Mouse (Mus musculus): ENCODE results near the gene Mbd3. TPM values are rescaled to one million over a fixed set of nuclear protein-coding genes. Genes with fewer than 3 reads are reported as not detected.

The Mbd3 gene
- polyA plus RNA-seq, 2 experiments = 44.3 to 79.5 TPM

DNA sequence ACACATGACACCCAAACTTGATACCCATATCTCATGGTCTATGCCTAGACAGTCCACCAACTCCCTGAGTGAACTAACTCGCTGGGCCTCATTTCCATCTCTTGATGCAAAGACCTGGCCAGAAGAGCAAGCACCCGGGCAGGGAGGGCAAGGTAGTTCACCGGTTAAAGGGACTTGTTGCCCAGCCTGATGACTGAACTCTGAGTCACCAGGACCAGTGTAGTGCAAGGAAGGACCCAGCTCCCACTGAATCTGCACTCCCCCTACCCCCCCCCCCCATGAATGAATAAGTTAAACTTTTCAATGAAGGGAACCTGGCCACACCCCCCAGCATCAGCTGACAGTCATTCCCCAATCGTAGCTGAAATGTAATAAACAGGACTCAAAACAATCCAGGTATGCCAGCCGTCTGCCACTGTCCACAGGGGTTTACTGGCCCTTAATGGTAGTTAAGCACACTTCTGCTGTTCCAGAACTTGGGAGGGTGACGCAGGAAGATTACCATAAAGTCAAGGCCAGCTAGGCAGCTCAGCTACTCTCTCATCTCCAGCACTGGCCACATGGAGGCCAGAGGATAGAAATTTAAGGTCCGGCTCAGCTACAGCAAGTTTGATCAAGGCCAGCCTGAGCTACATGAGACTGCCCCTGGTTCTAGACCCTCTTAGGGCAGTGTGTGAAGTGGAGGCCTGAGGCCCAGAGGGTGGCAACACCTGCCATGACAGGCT, 16.5 kb downstream of the Mbd3 start:
- TF ChIP-seq CTCF (IDR thresholded peaks at IDR 0.05; ENCODE audit: low read depth) = no peak
- TF ChIP-seq EP300 (IDR thresholded peaks at IDR 0.05; ENCODE audit: low read depth) = no peak
- peaks cover 8% of the 10 kb centered on the region for H3K36me3 ChIP-seq (replicated peaks; ENCODE audit: control insufficient read depth, insufficient read depth, low read depth)
- no peak overlapping the region for H3K9ac ChIP-seq (replicated peaks)
- ATAC-seq (ENCODE audit: insufficient read depth) (no peak), DNase-seq (ENCODE audit: low read depth in 3 of 3, low spot score in 3 of 3) (no peak)
- H3K27me3 ChIP-seq (ENCODE audit: control insufficient read depth, insufficient read depth, low read length) = no peaks in the 10 kb centered on the region; the same call in 1 of the 2 replicates
- H3K4me2 ChIP-seq (ENCODE audit: low read depth) = no peak overlapping the region
- no peak overlapping the region for H3K4me3 ChIP-seq (ENCODE audit: insufficient read depth in 1 of 2, low read depth in 2 of 2, low read length in 2 of 2)
- H3K4me1 ChIP-seq (replicated peaks; ENCODE audit: control insufficient read depth in 2 of 2, insufficient read depth in 2 of 2, low read length in 1 of 2) = peaks cover 25 to 28% of the 10 kb centered on the region in 2 experiments
- WGBS (ENCODE audit: insufficient replicate concordance) = 88% methylated on average over 7 of the region's 7 CpGs
- H3K27ac ChIP-seq = no peak overlapping the region
- no peaks in the 10 kb centered on the region for H3K9me3 ChIP-seq (ENCODE audit: control insufficient read depth, low read length)

DNA sequence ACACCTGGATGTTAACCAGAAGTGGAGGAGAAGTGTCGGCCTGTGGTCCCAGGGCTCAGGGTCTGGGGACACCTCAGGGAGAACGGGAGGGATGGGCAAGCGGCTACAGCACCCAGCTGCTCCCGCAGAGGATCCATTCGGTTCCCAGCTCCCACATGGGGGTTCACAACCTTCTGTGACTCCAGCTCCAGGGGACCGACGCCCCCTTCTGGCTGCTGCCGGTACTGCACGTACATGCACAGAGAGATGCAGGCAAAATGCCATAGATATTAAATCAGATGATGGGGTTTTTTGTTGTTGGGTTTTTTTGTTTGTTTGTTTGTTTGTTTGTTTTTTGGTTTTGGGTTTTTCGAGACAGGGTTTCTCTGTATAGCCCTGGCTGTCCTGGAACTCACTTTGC, 21.6 kb downstream of the Mbd3 start:
- 42% methylated on average over 10 of the region's 10 CpGs for WGBS (ENCODE audit: insufficient replicate concordance)
- H3K27ac ChIP-seq = no peak overlapping the region
- no peaks in the 10 kb centered on the region for H3K4me1 ChIP-seq (replicated peaks; ENCODE audit: control insufficient read depth in 2 of 2, insufficient read depth in 2 of 2, low read length in 1 of 2)
- no peaks in the 10 kb centered on the region for H3K9me3 ChIP-seq (ENCODE audit: control insufficient read depth, low read length)
- TF ChIP-seq CTCF (IDR thresholded peaks at IDR 0.05; ENCODE audit: low read depth) (peak; percentile 87), EP300 (IDR thresholded peaks at IDR 0.05; ENCODE audit: low read depth) (no peak)
- no peaks in the 10 kb centered on the region for H3K27me3 ChIP-seq (ENCODE audit: control insufficient read depth, insufficient read depth, low read length)
- H3K4me2 ChIP-seq (ENCODE audit: low read depth) = no peak overlapping the region
- ATAC-seq (ENCODE audit: insufficient read depth) (no peak), DNase-seq (ENCODE audit: low read depth in 3 of 3, low spot score in 3 of 3) (no peak)
- no peak overlapping the region for H3K9ac ChIP-seq (replicated peaks)
- H3K4me3 ChIP-seq (ENCODE audit: insufficient read depth in 1 of 2, low read depth in 2 of 2, low read length in 2 of 2) = no peak overlapping the region
- H3K36me3 ChIP-seq (replicated peaks; ENCODE audit: control insufficient read depth, insufficient read depth, low read depth) = peaks cover 8% of the 10 kb centered on the region

DNA sequence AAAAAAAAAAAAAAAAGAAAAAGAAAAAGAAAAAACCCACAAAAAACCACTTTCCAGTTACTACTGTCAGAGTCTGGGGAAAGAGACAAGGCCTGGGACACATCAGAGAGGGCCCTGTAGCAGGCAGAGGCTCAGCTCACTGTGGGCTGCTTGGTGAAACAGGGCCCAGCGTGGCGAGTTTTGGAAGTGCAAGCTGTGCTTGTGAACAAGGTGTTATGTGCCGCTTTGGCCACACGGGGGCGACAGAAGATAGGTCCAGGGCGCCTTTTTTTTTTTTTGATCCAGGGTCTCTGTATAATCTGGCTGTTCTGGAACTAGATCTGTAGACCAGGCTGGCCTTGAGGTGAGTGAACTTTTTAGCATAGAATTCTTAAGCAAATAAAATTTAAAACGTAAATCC, 23.2 kb downstream of the Mbd3 start:
- no peak for TF ChIP-seq EP300 (IDR thresholded peaks at IDR 0.05; ENCODE audit: low read depth)
- peak; percentile 98 for TF ChIP-seq CTCF (IDR thresholded peaks at IDR 0.05; ENCODE audit: low read depth)
- peak; percentile 39 for ATAC-seq (ENCODE audit: insufficient read depth)
- under 1% methylated on average over 7 of the region's 7 CpGs for WGBS (ENCODE audit: insufficient replicate concordance)

DNA sequence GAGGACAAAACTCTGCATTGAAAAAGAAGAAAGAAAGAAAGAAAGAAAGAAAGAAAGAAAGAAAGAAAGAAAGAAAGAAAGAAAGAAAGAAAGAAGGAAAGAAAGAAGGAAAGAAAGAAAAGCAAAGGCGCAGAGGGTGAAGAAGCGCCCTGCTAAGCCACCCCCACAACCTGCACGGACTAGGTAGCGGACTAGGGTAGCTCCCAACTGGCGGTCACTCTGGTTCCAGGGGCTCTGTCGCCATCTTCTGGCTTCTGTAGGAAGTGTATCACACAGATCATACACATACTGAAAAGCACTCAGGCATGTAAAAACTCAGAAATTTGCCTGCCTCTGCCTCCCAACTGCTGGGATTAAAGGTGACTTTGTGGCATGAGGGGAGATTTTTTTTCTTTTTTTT, 25.3 kb downstream of the Mbd3 start:
- H3K4me1 ChIP-seq (replicated peaks; ENCODE audit: control insufficient read depth in 2 of 2, insufficient read depth in 2 of 2, low read length in 1 of 2) = 0 out of 4 replicates have a peak, but pooled peaks cover 0 to 2% of the 10 kb centered on the region in 2 experiments
- 18% methylated on average over 6 of the region's 6 CpGs for WGBS (ENCODE audit: insufficient replicate concordance)
- TF ChIP-seq CTCF (IDR thresholded peaks at IDR 0.05; ENCODE audit: low read depth) (peak; percentile 87), EP300 (IDR thresholded peaks at IDR 0.05; ENCODE audit: low read depth) (no peak)
- H3K27ac ChIP-seq = no peak overlapping the region
- H3K36me3 ChIP-seq (replicated peaks; ENCODE audit: control insufficient read depth, insufficient read depth, low read depth) = no peaks in the 10 kb centered on the region
- ATAC-seq (ENCODE audit: insufficient read depth) (peak; percentile 54), DNase-seq (ENCODE audit: low read depth in 3 of 3, low spot score in 3 of 3) (peak; percentile 55 to 59 (median 56))
- no peaks in the 10 kb centered on the region for H3K9me3 ChIP-seq (ENCODE audit: control insufficient read depth, low read length)
- H3K27me3 ChIP-seq (ENCODE audit: control insufficient read depth, insufficient read depth, low read length) = no peaks in the 10 kb centered on the region; the same call in 1 of the 2 replicates
- no peak overlapping the region for H3K9ac ChIP-seq (replicated peaks)
- H3K4me2 ChIP-seq (ENCODE audit: low read depth) = no peak overlapping the region
- H3K4me3 ChIP-seq (ENCODE audit: insufficient read depth in 1 of 2, low read depth in 2 of 2, low read length in 2 of 2) = no peak overlapping the region

More for the DNA sequence above, 23.2 kb downstream of the Mbd3 start:
- H3K4me2 ChIP-seq (ENCODE audit: low read depth) = no peak overlapping the region
- H3K36me3 ChIP-seq (replicated peaks; ENCODE audit: control insufficient read depth, insufficient read depth, low read depth) = no peaks in the 10 kb centered on the region; the same call in 1 of the 2 replicates
- no peaks in the 10 kb centered on the region for H3K9me3 ChIP-seq (ENCODE audit: control insufficient read depth, low read length)
- H3K4me3 ChIP-seq (ENCODE audit: insufficient read depth in 1 of 2, low read depth in 2 of 2, low read length in 2 of 2) = no peak overlapping the region
- H3K27me3 ChIP-seq (ENCODE audit: control insufficient read depth, insufficient read depth, low read length) = no peaks in the 10 kb centered on the region; the same call in 1 of the 2 replicates
- H3K9ac ChIP-seq (replicated peaks) = no peak overlapping the region
- no peak overlapping the region for H3K27ac ChIP-seq
- 0 out of 4 replicates have a peak, but pooled peaks cover 0 to 2% of the 10 kb centered on the region in 2 experiments for H3K4me1 ChIP-seq (replicated peaks; ENCODE audit: control insufficient read depth in 2 of 2, insufficient read depth in 2 of 2, low read length in 1 of 2)
- DNase-seq (ENCODE audit: low read depth in 3 of 3, low spot score in 3 of 3) = peak; percentile 76 to 80 (median 79)

DNA sequence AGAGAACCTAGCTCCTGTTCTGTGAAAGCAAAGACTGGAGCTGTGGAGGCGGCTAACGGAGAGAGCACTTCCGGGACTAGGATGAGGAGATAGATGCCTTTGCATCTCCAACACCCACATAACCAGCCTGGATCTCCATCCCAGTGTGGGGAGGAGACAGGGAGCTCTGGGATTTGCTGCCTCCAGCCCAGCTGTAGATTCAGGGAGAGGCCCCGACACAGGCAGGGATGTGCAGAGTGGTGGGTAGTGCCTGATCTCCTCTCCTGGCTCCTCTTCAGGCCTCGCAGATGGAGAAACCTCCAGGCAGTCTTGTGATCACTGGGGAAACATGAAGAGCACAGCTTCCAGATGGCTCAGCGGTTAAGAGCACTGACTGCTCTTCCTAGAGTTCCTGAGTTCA, 26.6 kb downstream of the Mbd3 start:
- no peak overlapping the region for H3K4me2 ChIP-seq (ENCODE audit: low read depth)
- no peak overlapping the region for H3K4me3 ChIP-seq (ENCODE audit: insufficient read depth in 1 of 2, low read depth in 2 of 2, low read length in 2 of 2)
- H3K9ac ChIP-seq (replicated peaks) = no peak overlapping the region
- H3K27ac ChIP-seq = no peak overlapping the region
- TF ChIP-seq CTCF (IDR thresholded peaks at IDR 0.05; ENCODE audit: low read depth) = no peak
- no peak for TF ChIP-seq EP300 (IDR thresholded peaks at IDR 0.05; ENCODE audit: low read depth)
- 0 out of 4 replicates have a peak, but pooled peaks cover 0 to 2% of the 10 kb centered on the region in 2 experiments for H3K4me1 ChIP-seq (replicated peaks; ENCODE audit: control insufficient read depth in 2 of 2, insufficient read depth in 2 of 2, low read length in 1 of 2)
- H3K9me3 ChIP-seq (ENCODE audit: control insufficient read depth, low read length) = no peaks in the 10 kb centered on the region
- WGBS (ENCODE audit: insufficient replicate concordance) = 77% methylated on average over 6 of the region's 6 CpGs
- H3K27me3 ChIP-seq (ENCODE audit: control insufficient read depth, insufficient read depth, low read length) = no peaks in the 10 kb centered on the region; the same call in 1 of the 2 replicates
- ATAC-seq (ENCODE audit: insufficient read depth) = no peak
- DNase-seq (ENCODE audit: low read depth in 3 of 3, low spot score in 3 of 3) = no peak
- H3K36me3 ChIP-seq (replicated peaks; ENCODE audit: control insufficient read depth, insufficient read depth, low read depth) = no peaks in the 10 kb centered on the region
